Mouse (Mus musculus) E14TG2a.4 (cell line): ENCODE data around the gene Opn3.

Source experiments
- CTCF ChIP-seq: conservative IDR thresholded peaks from 2 replicates; pipeline ENCODE4 v1.5.1; 2014; ENCODE audit warnings: low read length
- POU5F1 ChIP-seq: IDR thresholded peaks from 2 replicates; pipeline ENCODE4 v1.6.1; 2014; ENCODE audit warnings: low read length, borderline replicate concordance

DNA sequence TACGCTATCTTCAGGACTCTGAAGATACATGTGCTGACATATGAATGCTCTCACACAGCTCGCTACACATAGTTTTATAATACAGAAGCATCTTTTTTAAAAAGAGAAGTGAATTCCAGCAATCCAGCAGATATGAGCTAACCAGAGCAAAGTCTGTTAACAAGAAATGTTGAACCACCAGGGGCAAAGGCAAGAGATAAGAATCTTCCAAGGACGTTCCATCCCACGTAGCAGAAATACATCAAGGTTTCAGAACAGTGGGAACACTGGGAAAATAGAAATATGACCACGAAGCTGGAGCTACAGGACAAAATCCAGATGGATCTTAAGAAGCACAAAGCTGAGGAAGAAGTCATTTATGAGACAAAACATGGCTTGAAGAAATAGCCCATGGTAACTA lies 62.2 kb downstream of the Opn3 start:
- TF ChIP-seq CTCF (no peak), POU5F1 (no peak)
